8 mouse cellular contexts compared by ENCODE assay signal in the genomic region with DNA sequence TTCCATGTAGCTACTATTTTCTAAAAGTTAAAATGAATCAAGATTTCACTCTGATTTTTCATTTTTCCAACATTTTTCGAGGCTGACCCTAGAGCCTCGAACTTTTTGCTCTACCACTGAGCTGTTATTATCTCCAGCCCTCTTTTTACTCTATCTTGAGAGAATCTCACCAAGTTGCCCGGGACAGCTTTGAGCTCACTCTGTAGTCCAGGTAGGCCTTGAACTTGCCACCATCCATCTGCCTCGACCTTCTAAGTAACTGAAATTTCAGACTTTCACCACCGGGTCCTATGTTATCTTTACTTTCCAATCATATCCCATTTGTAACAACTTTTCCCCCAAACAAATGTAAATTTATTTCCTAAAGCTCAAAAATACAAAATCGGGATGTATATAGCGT. TPM values are rescaled to one million over a fixed set of nuclear protein-coding genes. Genes with fewer than 3 reads are reported as not detected.
DNase-seq lines count a peak whose midpoint lies in the region; ATAC-seq and TF ChIP-seq lines count a peak whose summit lies in the region.

No protein-coding gene starts in this region.

- no peak for DNase-seq in liver, adult 2 months (ENCODE audit: extremely low read depth, low read depth, low spot score)
- DNase-seq in liver: no peak
- DNase-seq in embryonic facial prominence, embryonic 10.5 days (ENCODE audit: low spot score): no peak
- peak; percentile 57 for DNase-seq in induced T-regulatory cell, adult 2 months (ENCODE audit: low read depth)
- no peak for DNase-seq in left cerebral cortex, adult 11 months (ENCODE audit: low spot score)
- DNase-seq in adipocyte (ENCODE audit: low spot score): no peak

- H3K27ac ChIP-seq in liver, adult 2 months (replicated peaks; ENCODE audit: insufficient read depth, low read depth, low read length): no peak overlapping the region; the same call in 1 of the 2 replicates
- no peak overlapping the region for H3K27ac ChIP-seq in embryonic facial prominence, embryonic 10.5 days (replicated peaks)
- H3K27ac ChIP-seq in neural tube, embryonic 13.5 days (replicated peaks): no peak overlapping the region

- TF ChIP-seq CTCF in liver, adult 2 months (IDR thresholded peaks at IDR 0.05; ENCODE audit: low read depth, low read length): no peak

- peaks cover 14% of the 10 kb centered on the region for H3K79me2 ChIP-seq in liver, adult 2 months (ENCODE audit: control insufficient read depth, insufficient read depth, low read length)

- peak overlapping the region; percentile 41; the same call in 1 of the 2 replicates for H3K9ac ChIP-seq in liver, adult 2 months (ENCODE audit: low read depth, low read length)
- H3K9ac ChIP-seq in neural tube, embryonic 13.5 days: peak overlapping the region; percentile 99

- peaks cover 7% of the 10 kb centered on the region; the same call in 1 of the 2 replicates for H3K4me1 ChIP-seq in liver, adult 2 months (ENCODE audit: control insufficient read depth, insufficient read depth, low read length)
- H3K4me1 ChIP-seq in embryonic facial prominence, embryonic 10.5 days: peaks cover 22% of the 10 kb centered on the region
- peaks cover 50% of the 10 kb centered on the region for H3K4me1 ChIP-seq in neural tube, embryonic 13.5 days (replicated peaks)

- ATAC-seq in neural tube, embryonic 13.5 days (ENCODE audit: low read depth): no peak
- no peak for ATAC-seq in megakaryocyte-erythroid progenitor cell, adult 5-6 weeks (replicated peaks; ENCODE audit: low FRiP score, low TSS enrichment, poor library complexity, severe bottlenecking)

- H3K9me3 ChIP-seq in embryonic facial prominence, embryonic 10.5 days: no peaks in the 10 kb centered on the region
- H3K9me3 ChIP-seq in neural tube, embryonic 13.5 days: no peaks in the 10 kb centered on the region

- H3K36me3 ChIP-seq in liver, adult 2 months (ENCODE audit: control insufficient read depth, insufficient read depth, low read length): 0 out of 2 replicates have a peak, but pooled peaks cover 2% of the 10 kb centered on the region
- peaks cover 21% of the 10 kb centered on the region for H3K36me3 ChIP-seq in embryonic facial prominence, embryonic 10.5 days (replicated peaks)
- no peaks in the 10 kb centered on the region for H3K36me3 ChIP-seq in neural tube, embryonic 13.5 days

- peak overlapping the region; percentile 95 for H3K4me2 ChIP-seq in neural tube, embryonic 13.5 days

- TF ChIP-seq POLR2A in liver, adult 2 months (IDR thresholded peaks at IDR 0.05; ENCODE audit: extremely low read depth, insufficient read depth, low read length): no peak

- H3K27me3 ChIP-seq in liver, adult 2 months (ENCODE audit: control insufficient read depth, insufficient read depth, low read length): no peaks in the 10 kb centered on the region
- H3K27me3 ChIP-seq in embryonic facial prominence, embryonic 10.5 days (replicated peaks; ENCODE audit: low read depth, poor library complexity, severe bottlenecking): no peaks in the 10 kb centered on the region
- no peaks in the 10 kb centered on the region for H3K27me3 ChIP-seq in neural tube, embryonic 13.5 days

- H3K4me3 ChIP-seq in liver, adult 2 months (ENCODE audit: insufficient read depth, low read depth, low read length): peak overlapping the region; percentile 97
- H3K4me3 ChIP-seq in embryonic facial prominence, embryonic 10.5 days: peak overlapping the region; percentile 97
- H3K4me3 ChIP-seq in neural tube, embryonic 13.5 days: peak overlapping the region; percentile 92

- WGBS in liver, adult 2 months: 4% methylated on average over 7 of the region's 7 CpGs
- 23% methylated on average over 7 of the region's 7 CpGs for WGBS in embryonic facial prominence, embryonic 10.5 days
- WGBS in neural tube, embryonic 13.5 days: 18% methylated on average over 7 of the region's 7 CpGs

RNA-seq across cellular contexts. Expression of a gene that starts 1.7 kb away (rescaled TPM):
- total RNA-seq in liver, adult 2 months (2014; rRNA removed): 26.6 and 31.4 TPM in 2 replicates
- 9.5 and 10.2 TPM in 2 replicates for polyA plus RNA-seq in liver, adult 2 months (2012; rRNA removed)
- 18.7 and 19.5 TPM in 2 replicates for polyA plus RNA-seq in embryonic facial prominence, embryonic 10.5 days (2016; fragmentation: Nextera tagmentation; extraction: Ambion mirVana)
- polyA plus RNA-seq in neural tube, embryonic 13.5 days (2015; fragmentation: Nextera tagmentation; extraction: Ambion mirVana): 17.1 and 20.0 TPM in 2 replicates
- total RNA-seq in megakaryocyte-erythroid progenitor cell, adult 5-6 weeks (2014; fragmentation: Nextera tagmentation): 36.1 and 58.2 TPM in 2 replicates
- 117 and 141 TPM in 2 replicates for total RNA-seq in megakaryocyte-erythroid progenitor cell, adult 5-6 weeks (2017)

RNA-seq across cellular contexts. Expression of a gene that starts 54.6 kb away (rescaled TPM):
- total RNA-seq in liver, adult 2 months (2014; rRNA removed): 39.6 and 46.2 TPM in 2 replicates
- 38.9 and 46.2 TPM in 2 replicates for polyA plus RNA-seq in liver, adult 2 months (2012; rRNA removed)
- polyA plus RNA-seq in embryonic facial prominence, embryonic 10.5 days (2016; fragmentation: Nextera tagmentation; extraction: Ambion mirVana): 42.5 and 43.2 TPM in 2 replicates
- polyA plus RNA-seq in neural tube, embryonic 13.5 days (2015; fragmentation: Nextera tagmentation; extraction: Ambion mirVana): 58.6 and 63.7 TPM in 2 replicates
- 16.6 and 23.9 TPM in 2 replicates for total RNA-seq in megakaryocyte-erythroid progenitor cell, adult 5-6 weeks (2014; fragmentation: Nextera tagmentation)
- 25.4 and 28.7 TPM in 2 replicates for total RNA-seq in megakaryocyte-erythroid progenitor cell, adult 5-6 weeks (2017)

RNA-seq across cellular contexts. Expression of a gene that starts 54.9 kb away (rescaled TPM):
- 0.18 TPM in 1 of 2 replicates, not detected in the other for total RNA-seq in liver, adult 2 months (2014; rRNA removed)
- polyA plus RNA-seq in liver, adult 2 months (2012; rRNA removed): 0.07 TPM in 1 of 2 replicates, not detected in the other
- not detected in 2 replicates for polyA plus RNA-seq in embryonic facial prominence, embryonic 10.5 days (2016; fragmentation: Nextera tagmentation; extraction: Ambion mirVana)
- polyA plus RNA-seq in neural tube, embryonic 13.5 days (2015; fragmentation: Nextera tagmentation; extraction: Ambion mirVana): 0.24 TPM in 1 of 2 replicates, not detected in the other
- total RNA-seq in megakaryocyte-erythroid progenitor cell, adult 5-6 weeks (2014; fragmentation: Nextera tagmentation): not detected in 2 replicates
- not detected in 2 replicates for total RNA-seq in megakaryocyte-erythroid progenitor cell, adult 5-6 weeks (2017)
